Mouse (Mus musculus) Muller cell, postnatal 12 days (primary cell): ENCODE data around the gene Klhl11.

Experiments
- DNase-seq: peaks from one replicate; pipeline ENCODE4 v3.0.0-alpha.2; 2015; ENCODE audit errors: inconsistent ontology term

Klhl11 gene

DNA sequence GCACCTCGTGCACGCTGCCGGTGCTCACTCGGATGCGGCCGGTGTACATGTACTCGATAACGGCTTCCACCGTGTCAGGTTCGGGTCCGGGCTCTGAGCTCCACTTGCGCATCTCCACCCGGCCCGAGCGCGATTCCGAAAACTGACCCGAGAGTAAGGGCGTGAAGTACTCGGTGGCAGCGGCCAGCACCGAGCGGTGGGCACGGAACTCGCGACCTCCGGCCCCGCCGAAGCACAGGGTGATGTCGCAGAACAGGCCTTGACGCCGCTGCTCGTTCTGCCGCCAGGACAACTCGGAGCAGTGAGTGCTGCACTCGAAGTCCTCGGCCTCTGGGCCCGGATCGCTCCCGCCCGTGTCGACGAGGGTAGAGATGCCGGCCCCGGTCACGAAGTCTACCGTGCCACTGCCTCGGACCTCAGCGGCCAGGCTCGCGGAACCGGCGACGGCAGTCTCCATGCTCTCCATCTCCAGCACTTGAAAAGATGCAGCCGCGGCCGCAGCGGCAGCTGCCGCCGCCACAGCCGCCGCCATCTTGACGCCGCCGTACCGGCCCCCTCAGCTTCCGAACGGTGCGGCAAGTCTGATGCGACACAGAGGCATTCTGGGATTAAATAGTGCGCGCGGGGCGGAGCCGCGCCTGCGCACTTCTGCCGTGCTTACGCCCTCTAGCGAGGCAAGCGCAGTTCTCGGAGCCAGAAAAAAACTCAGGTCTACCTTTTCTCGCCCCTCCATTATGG lies at the start of gene Klhl11:
Gene Klhl11 (minus strand): TSS at position 545 of the 738 bp plus-strand sequence.
- peak; percentile 95 for DNase-seq

DNA sequence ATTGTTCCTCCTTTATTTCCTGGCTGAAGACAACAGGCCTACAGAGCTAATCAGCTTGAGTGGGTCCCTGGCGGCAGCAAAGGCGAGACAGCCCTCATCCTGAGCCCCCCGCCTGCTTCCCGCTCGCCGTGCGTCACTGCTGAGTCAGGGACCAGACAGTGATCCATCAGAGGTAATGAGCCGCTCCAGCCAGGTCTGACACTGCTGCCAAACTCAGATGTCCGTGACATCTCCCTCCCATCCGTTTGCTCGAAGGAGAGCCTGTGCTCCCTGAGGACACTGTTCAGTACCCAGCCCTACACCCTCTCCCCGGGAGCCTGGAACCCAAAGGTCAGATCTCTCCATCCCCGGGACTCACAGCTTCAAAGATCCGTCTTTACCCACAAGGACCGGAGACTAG lies 48.3 kb upstream of the Klhl11 start:
- no peak for DNase-seq

DNA sequence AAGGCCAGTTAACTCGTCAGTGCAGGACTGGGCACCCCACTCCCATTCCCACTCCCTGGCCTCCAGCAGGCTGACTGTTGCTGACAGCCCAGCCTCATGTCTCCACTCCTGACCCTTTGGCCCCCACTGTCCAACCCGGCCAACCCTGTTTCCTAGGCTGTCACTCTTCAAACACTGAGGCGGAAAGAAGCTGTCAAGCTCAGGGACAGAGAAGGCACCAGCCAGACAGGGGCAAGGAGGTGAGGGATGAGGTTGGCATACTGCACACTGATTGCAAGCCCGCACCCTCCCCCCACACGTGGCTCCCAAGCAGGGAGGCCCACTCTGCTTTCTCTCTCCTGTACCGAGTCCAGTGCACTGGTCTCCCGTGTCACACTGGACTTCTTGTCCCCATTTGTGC lies 46.6 kb upstream of the Klhl11 start:
- DNase-seq: no peak

DNA sequence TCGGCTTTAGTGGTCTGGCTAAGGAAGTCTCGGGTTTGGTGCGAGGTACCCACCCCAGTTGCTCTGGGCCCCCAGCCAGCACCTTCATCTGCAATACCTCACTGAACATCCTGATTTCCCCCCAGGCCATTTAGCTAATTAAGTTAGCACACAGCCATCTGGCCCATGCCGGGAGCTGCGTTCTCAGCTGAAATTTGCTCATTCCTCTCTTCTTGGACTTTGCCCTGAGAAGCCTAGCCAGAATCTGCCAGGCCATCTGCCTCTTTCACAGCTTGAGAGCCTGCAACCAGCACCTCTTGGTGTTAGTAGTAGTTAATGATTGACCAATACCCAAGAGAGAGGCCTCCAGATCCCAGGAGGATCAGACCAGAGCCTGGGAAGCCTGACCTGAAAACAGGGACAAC lies 45.6 kb upstream of the Klhl11 start:
- no peak for DNase-seq

DNA sequence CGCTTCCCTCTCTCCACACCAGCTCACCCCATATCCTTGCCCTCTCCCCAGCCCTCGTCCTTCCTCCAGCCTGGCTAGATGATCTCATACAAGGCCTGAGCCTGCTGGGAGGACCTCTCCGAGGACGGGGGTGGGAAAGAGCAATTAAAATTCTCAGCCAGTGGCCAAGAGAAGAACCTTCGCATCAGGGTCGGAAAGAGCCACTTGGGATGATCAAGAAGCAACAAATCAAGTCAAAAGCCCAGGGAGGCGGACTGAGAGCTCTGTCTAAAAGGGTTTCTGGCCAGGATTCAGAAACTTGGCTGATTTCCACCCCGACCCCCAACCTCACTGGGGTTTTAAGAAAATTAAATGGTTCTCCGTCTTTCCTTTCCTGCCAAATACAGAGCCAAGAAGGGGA lies 43.8 kb upstream of the Klhl11 start:
- DNase-seq: no peak

DNA sequence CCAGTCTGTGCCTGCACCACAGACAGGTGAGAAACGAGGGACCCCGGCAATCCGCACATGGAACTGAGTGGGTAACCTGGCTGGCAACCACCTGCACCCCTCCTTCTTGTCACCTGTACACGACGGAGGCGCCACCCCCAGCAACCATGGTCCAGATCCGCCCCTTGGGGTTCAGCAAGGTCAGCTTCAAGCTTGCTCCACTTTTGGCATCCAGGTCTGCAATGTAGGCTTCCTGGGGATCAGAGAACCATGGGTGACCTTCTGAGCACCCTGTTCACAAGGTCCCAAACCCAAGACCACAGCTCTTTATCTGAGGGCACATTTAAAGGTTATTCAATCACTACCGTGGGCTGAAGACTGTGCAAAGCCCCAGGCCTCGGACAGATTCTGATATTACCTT lies 43.2 kb upstream of the Klhl11 start:
- no peak for DNase-seq

DNA sequence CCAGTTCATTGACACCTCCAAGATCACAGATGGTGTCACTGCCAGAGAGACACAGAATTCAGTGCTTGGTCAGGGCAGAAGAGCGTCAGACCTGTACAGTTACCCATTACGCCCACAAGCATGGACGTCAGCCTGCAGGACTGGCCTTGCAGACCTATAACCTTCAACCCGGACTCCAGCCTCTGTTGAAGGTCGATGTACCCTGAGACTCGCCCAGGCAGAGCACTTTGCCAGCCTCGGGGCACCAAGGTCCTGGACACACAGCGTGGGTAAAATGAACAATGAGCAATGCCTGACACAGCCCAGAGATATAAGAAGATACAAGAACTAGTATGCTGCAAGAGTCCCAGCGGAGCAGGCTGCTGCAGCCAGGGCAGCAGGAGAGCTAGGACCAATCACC lies 42.5 kb upstream of the Klhl11 start:
- no peak for DNase-seq

DNA sequence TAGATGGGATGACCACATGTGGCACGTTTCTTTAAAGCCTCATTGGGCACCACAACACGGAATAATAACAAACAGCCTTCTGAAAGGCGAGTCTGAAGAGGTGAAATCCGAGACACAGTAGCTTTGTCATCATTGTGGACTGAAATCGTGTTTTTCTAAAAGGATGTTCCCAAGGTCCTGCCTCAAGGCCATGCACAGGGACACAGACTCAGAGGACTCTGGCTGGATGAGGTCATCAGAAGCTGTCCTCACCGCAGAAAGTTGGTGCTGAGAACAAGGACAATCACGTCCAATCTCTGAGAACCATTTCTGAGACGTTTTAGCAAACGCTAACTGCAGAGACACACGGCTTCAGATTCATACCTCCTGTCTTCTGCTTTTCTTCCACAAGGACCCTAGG lies 41.2 kb upstream of the Klhl11 start:
- no peak for DNase-seq

DNA sequence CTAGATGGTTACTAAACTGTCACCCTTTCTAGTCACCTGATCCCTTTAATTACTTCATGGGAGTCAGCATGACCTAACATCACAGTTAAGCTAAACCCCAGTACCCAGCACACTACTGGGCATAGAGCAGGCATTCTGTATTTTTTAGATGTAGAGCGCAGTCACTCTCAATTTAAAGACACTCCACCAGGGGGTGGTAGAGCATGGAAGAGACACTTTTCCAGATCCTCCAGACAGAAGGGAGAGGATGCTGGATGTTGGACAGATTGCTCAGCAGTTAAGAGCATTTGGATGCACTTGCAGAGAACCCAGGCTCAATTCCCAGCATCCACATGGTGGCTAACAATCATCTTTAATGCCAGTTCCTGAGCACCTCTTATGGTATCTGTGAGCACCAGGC lies 39.8 kb upstream of the Klhl11 start:
- no peak for DNase-seq

DNA sequence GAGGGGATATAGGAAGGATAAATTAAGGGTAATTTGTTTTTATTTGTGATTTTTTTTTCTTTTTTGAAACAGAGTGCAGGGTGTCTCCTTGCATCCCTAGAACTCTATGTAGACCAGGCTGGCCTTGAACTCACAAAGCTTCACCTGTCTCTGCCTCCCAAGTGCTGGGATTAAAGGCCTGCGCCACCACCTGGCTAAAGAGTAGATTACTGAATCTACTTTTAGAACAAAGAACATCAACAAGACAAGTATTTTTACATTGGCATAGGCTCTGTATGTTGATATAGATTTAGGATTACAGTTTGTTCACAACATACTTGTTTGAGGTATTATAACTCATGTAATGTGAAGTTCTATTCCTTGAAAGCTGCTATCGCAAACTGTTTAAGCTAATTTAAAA lies 38.0 kb upstream of the Klhl11 start:
- DNase-seq: no peak

DNA sequence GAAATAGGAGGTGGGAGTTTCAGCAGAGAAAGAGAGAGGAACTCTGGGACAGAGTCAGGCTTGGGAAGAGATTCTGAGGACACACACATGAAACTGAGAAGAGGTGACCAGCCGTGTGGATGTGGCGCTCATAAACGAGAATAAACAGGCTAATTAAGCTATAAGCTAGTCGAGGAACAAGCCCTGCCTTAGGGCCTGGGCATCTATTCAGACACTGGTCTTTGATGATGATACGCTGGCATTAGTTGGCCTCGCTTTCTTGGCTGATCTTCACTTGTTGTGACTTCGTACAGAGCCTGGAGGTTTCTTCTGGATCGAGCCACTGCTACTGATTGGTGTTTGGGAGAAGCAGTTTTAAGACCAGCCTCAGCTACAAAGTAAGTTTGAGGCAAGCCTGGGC lies 33.5 kb upstream of the Klhl11 start:
- no peak for DNase-seq

DNA sequence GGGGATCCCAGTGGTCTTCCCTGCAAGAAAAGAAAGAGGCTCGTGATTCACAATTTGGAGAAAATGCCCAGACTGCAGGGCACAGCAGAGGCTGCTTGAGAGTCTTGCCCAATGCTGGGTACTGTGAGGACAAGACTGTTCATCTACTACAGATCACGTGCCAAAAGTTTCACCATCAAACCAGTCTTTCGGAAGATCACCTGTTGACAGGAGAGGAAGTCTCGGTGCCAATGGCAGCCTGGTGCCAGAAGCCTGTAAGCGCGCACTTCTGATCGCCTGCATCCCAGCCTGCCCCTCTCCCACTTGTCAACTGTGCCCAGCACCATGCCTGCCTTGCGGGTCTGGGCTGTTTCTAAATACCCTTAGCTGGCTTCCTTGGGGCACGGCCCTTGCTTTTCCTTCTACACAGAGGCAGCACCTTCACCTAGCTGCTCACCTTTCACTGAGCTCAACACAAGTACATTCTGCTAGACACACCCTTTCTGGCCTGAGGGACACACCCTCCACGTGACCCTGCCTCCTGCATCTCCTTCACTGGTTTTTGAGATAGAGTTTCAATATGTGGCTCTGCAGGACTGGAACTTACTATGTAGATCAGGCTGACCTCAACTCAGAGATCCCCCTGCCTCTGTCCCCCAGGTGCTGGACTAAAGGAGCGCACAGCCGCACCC lies 32.6 kb upstream of the Klhl11 start:
- DNase-seq: no peak

DNA sequence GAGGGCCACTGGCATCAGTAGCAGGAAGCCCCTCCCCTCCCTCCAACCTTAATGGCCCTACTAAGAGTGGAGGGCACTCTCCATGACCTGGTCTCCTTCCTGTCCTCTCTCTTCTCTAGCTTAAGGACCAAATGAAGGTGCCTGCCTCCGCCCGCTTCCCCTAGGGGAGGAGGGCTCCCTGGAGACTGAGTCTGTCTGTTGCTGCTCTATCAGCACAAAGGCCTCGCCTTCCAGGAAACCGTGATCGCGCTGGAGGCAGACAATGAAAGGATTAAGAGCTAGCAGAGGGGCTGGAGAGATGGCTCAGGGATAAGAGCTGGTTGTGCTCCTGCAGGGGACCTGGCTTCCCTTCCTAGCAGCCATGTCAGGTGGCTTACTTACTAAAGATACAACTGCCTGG lies 28.8 kb upstream of the Klhl11 start:
- no peak for DNase-seq

DNA sequence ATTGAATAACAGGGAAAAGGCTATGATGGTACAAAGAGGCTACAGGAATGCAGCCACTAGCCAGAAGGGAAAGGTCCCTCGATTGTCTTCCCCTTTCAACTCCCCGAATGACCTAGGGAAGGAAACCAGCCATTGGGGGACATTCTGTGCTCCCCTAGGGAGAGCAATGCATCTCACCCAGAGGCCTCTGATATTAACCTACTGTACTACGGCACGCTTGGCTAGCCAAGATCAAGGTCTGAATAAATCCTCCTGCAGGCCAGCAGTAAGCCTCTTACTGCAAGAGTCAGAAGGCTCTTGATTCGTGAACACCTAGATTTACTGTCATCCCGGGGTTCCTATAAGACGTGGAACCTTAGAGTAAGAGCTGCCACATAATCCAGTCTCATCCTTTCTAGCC lies 28.1 kb upstream of the Klhl11 start:
- no peak for DNase-seq

DNA sequence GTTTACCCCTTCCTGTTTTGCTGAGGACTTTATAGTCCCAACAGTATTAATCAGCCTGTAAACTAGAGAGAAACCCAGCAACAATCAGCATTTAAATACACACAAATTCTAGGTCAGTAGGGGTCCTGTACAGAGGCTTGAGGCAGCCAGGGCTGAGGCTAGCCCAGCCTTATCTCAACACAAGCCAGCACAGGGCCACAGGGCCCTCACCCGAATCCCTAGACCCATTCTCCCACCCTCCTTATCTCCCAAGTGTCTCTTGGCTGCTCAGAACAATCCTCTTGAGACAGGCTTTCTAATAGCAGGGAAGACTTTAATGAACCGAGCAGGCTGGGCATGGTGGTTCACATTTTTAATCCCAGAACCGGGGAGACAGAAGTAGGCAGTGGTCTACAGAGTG lies 27.7 kb upstream of the Klhl11 start:
- DNase-seq: no peak

DNA sequence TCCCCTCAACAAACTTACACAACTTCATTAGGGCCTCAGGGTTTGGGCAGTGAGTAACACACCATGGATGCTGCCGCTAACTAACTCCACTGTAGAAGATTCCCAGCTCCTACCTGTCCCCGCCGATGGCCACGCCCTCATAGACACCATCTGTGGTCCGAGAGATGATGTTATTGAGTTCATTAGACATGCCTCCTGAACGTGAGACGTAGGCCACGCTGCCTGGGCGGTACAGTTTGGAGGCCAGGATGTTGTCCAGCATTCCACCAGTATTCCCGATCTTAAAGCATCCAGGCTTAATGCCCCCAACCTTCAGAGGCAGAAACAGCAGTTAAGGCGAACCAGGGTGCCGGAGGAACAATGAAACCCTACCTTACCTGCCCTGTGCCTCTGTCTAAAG lies 21.2 kb upstream of the Klhl11 start:
- no peak for DNase-seq

DNA sequence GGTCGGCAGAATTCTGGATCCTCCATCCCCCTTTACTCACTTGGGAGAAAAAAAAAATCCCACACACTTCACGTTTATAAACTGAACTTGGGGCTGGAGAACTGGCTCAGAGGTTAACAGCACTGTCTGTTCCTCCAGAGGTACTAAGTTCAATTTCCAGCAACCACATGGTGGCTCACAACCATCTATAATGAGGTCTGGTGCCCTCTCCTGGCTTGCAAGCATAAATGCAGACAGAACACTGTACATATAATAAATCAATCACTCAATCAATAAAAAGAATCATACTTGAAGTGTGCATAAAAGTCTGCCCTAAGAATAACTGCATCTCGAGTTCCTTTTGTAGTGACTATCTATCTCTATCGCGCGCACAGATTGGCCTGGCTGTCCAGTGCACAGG lies 18.4 kb upstream of the Klhl11 start:
- DNase-seq: no peak

DNA sequence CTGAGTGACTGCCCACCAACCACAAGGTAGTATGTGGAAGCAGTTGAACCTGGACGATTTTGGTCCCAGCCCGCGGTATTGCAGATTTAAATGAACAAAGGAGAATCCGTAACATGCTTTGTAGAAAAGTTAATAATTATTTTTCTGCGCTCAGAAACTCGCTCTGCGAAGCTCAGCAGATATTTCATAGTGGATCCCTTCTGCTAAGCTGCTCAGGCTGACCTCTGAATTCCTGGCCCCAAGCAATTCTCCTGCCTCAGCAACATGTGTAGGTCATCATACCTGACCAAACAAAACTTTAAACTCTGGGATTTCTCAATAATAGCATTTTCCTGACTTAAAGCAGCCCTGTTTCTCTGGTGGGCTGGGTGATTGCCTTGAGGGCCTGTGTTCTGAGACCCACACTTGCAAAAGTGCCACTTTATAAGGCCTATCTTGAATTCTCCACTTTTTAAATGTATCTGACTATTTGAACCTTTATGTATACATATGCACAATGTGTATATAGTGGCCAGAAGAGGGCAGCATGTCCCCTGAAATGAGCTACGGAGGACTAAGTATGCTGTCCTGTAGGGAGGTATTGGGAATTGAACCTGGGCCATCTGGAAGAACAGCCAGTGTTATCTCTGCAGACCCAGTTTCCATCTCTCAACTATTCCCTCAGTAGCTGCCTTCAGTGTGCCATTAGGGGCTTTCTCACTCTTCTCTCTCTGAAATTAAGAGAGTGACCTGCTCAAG lies 13.4 kb upstream of the Klhl11 start:
- DNase-seq: no peak

DNA sequence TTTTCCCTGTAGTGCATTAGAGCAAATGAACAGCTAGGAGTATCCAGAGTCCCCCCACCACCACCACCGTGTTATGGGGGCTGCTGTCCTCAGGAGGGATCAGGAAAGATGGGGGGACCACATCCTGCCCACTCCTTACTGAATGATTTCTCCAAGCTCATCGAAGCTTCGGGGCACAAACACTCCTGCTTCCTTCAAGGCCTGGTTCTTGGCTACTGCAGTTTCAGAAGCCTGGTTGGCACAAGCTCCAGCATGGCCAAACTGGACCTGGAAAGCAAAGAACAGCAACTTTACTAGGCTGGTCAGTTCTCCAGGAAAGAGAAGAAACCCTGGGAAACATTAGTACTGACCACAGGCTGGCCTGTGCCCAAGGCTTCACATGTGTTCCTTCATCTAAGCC lies 11.9 kb upstream of the Klhl11 start:
- DNase-seq: no peak

DNA sequence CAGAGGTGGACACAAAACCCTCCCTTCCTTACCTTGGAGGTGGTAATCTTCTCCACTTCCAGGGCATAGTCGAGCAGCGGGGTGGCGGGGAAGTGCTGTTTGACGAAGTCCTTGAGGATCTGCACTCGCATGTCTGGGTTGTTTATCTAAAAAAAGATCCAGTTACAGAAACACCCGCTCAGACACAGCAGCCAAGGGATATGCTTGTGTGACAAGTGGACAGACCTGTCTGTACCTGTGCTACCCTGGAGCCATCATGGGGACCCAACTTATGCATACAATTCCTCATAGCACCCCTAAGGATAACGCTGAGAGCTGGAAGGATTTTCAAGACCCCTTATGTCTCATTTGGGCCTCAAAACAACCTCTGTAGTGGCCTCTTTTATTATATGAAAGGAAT lies 6.6 kb upstream of the Klhl11 start:
- DNase-seq: no peak

DNA sequence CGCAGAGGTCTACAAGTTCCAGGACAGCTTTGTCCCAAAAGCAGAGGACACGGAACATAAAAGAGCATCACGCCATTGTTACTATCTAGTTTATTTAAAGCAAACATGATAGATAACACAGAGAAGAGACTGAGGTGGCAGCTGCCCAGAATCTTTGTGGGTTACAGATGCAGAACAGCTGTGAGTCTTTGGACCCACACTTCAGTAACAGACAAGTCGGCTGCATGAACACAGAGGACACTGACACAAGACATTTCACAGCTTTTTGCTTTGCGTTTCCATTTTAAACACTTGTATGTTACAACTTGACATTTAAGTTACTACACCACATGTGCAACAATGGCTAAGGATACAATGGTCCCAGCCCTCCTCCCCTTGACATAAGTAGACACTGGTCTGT lies 3.7 kb upstream of the Klhl11 start:
- no peak for DNase-seq

DNA sequence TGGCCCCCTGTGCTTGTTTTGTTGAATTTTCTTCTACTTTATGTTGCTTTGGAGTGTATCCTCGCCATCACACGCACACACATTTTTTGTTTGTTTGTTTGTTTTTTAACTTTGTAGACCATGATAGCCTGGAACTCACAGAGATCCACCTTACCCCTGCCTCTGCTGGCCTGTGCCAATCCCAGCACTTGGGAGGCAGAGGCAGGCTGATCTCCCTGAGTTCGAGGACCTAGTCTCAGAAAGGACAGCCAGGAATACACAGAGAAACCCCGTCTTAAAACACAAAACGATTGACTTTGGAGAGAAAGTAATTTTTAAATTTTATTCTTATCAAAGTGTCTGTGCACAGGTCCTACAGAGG lies 374 bp upstream of the Klhl11 start:
- DNase-seq: no peak
